Mouse (Mus musculus): ENCODE results near the gene Capn2. TPM values are rescaled to one million over a fixed set of nuclear protein-coding genes. Genes with fewer than 3 reads are reported as not detected.
A peak's percentile ranks its signal among the peaks of the same experiment; 100 is the strongest.

Gene Capn2
- polyA plus RNA-seq, 1 experiment from 2014 or later: 63.8 TPM

GRCm38 (mm10) chr1:182496685-182497084 is 20.7 kb downstream of the Capn2 start:
- Histone ChIP-seq H3K4me2 (no peak overlapping the region), H3K4me1 (peaks cover 10% of the 10 kb centered on the region), H3K27me3 (no peaks in the 10 kb centered on the region), H3K36me3 (ENCODE audit: poor library complexity, severe bottlenecking) (peaks cover 3% of the 10 kb centered on the region; the same call in 1 of the 2 replicates), H3K27ac (no peak overlapping the region), H3K9ac (no peak overlapping the region), H3K4me3 (no peak overlapping the region), H3K9me3 (replicated peaks) (no peaks in the 10 kb centered on the region)
- WGBS: 48% methylated on average over 6 of the region's 6 CpGs
- ATAC-seq: no peak

- ATAC-seq: no peak
- H3K27ac ChIP-seq: no peak overlapping the region
- WGBS: 78% methylated on average over 17 of the region's 17 CpGs
- peaks cover 17% of the 10 kb centered on the region for H3K4me1 ChIP-seq
- no peaks in the 10 kb centered on the region for H3K9me3 ChIP-seq (replicated peaks)
- peaks cover 16% of the 10 kb centered on the region; the same call in 1 of the 2 replicates for H3K36me3 ChIP-seq (ENCODE audit: poor library complexity, severe bottlenecking)
- H3K4me3 ChIP-seq: no peak overlapping the region
- H3K9ac ChIP-seq: no peak overlapping the region
- no peaks in the 10 kb centered on the region for H3K27me3 ChIP-seq
- H3K4me2 ChIP-seq: no peak overlapping the region
Measured at GRCm38 (mm10) chr1:182494285-182495145, 22.9 kb downstream of the Capn2 start.

- WGBS: 94% methylated on average over 6 of the region's 6 CpGs
- Histone ChIP-seq H3K9ac (no peak overlapping the region), H3K36me3 (ENCODE audit: poor library complexity, severe bottlenecking) (peaks cover 39% of the 10 kb centered on the region), H3K4me1 (peaks cover 17% of the 10 kb centered on the region), H3K4me2 (no peak overlapping the region), H3K27me3 (no peaks in the 10 kb centered on the region), H3K9me3 (replicated peaks) (no peaks in the 10 kb centered on the region), H3K27ac (no peak overlapping the region), H3K4me3 (no peak overlapping the region)
- ATAC-seq: no peak
Measured at GRCm38 (mm10) chr1:182491839-182492238, 25.6 kb downstream of the Capn2 start.

GRCm38 (mm10) chr1:182490568-182490967 is 26.8 kb downstream of the Capn2 start:
- ATAC-seq: no peak
- 77% methylated on average over 7 of the region's 7 CpGs for WGBS
- peak overlapping the region; percentile 61; the same call in 1 of the 2 replicates for H3K4me2 ChIP-seq

GRCm38 (mm10) chr1:182489803-182490452 is 27.5 kb downstream of the Capn2 start:
- Histone ChIP-seq H3K9me3 (replicated peaks) (no peaks in the 10 kb centered on the region), H3K27ac (peak overlapping the region; percentile 44; the same call in 1 of the 2 replicates), H3K4me1 (peaks cover 17% of the 10 kb centered on the region), H3K27me3 (no peaks in the 10 kb centered on the region), H3K4me3 (peak overlapping the region; percentile 24), H3K4me2 (peak overlapping the region; percentile 61), H3K36me3 (ENCODE audit: poor library complexity, severe bottlenecking) (peaks cover 55% of the 10 kb centered on the region), H3K9ac (no peak overlapping the region)
- WGBS: 12% methylated on average over 21 of the region's 21 CpGs
- ATAC-seq: peak; percentile 96

More at GRCm38 (mm10) chr1:182490568-182490967, 26.8 kb downstream of the Capn2 start:
- Histone ChIP-seq H3K27me3 (no peaks in the 10 kb centered on the region), H3K9me3 (replicated peaks) (no peaks in the 10 kb centered on the region), H3K4me3 (no peak overlapping the region), H3K9ac (no peak overlapping the region), H3K27ac (no peak overlapping the region), H3K4me1 (peaks cover 17% of the 10 kb centered on the region), H3K36me3 (ENCODE audit: poor library complexity, severe bottlenecking) (peaks cover 49% of the 10 kb centered on the region)

GRCm38 (mm10) chr1:182488503-182488902 is 28.9 kb downstream of the Capn2 start:
- H3K27me3 ChIP-seq: no peaks in the 10 kb centered on the region
- H3K36me3 ChIP-seq (ENCODE audit: poor library complexity, severe bottlenecking): peaks cover 69% of the 10 kb centered on the region
- ATAC-seq: no peak
- no peak overlapping the region for H3K4me2 ChIP-seq
- no peak overlapping the region for H3K27ac ChIP-seq
- 0 out of 2 replicates have a peak, but pooled peaks cover 7% of the 10 kb centered on the region for H3K4me1 ChIP-seq
- no peaks in the 10 kb centered on the region for H3K9me3 ChIP-seq (replicated peaks)
- 87% methylated on average over 10 of the region's 10 CpGs for WGBS
- H3K9ac ChIP-seq: no peak overlapping the region
- H3K4me3 ChIP-seq: no peak overlapping the region

GRCm38 (mm10) chr1:182483910-182484274 is 33.5 kb downstream of the Capn2 start:
- H3K9me3 ChIP-seq (replicated peaks): no peaks in the 10 kb centered on the region
- 90% methylated on average over 12 of the region's 12 CpGs for WGBS
- H3K4me2 ChIP-seq: no peak overlapping the region
- H3K9ac ChIP-seq: no peak overlapping the region
- peaks cover 89% of the 10 kb centered on the region for H3K36me3 ChIP-seq (ENCODE audit: poor library complexity, severe bottlenecking)
- no peak for ATAC-seq
- no peaks in the 10 kb centered on the region for H3K4me1 ChIP-seq
- no peak overlapping the region for H3K4me3 ChIP-seq
- no peak overlapping the region for H3K27ac ChIP-seq
- no peaks in the 10 kb centered on the region for H3K27me3 ChIP-seq

GRCm38 (mm10) chr1:182482991-182483909 is 34.2 kb downstream of the Capn2 start:
- Histone ChIP-seq H3K27me3 (no peaks in the 10 kb centered on the region), H3K4me2 (no peak overlapping the region), H3K4me3 (no peak overlapping the region), H3K4me1 (no peaks in the 10 kb centered on the region), H3K9me3 (replicated peaks) (no peaks in the 10 kb centered on the region), H3K9ac (no peak overlapping the region), H3K27ac (no peak overlapping the region), H3K36me3 (ENCODE audit: poor library complexity, severe bottlenecking) (peaks cover 87% of the 10 kb centered on the region)
- ATAC-seq: no peak
- 88% methylated on average over 14 of the region's 14 CpGs for WGBS

GRCm38 (mm10) chr1:182481646-182482295 is 35.6 kb downstream of the Capn2 start:
- Histone ChIP-seq H3K9me3 (replicated peaks) (no peaks in the 10 kb centered on the region), H3K4me2 (no peak overlapping the region), H3K9ac (no peak overlapping the region), H3K36me3 (ENCODE audit: poor library complexity, severe bottlenecking) (peaks cover 89% of the 10 kb centered on the region), H3K27me3 (no peaks in the 10 kb centered on the region), H3K27ac (no peak overlapping the region), H3K4me1 (no peaks in the 10 kb centered on the region), H3K4me3 (no peak overlapping the region)
- 94% methylated on average over 10 of the region's 10 CpGs for WGBS
- no peak for ATAC-seq

GRCm38 (mm10) chr1:182481138-182481537 is 36.3 kb downstream of the Capn2 start:
- Histone ChIP-seq H3K4me2 (no peak overlapping the region), H3K4me3 (no peak overlapping the region), H3K9me3 (replicated peaks) (no peaks in the 10 kb centered on the region), H3K4me1 (no peaks in the 10 kb centered on the region), H3K27me3 (no peaks in the 10 kb centered on the region), H3K9ac (no peak overlapping the region), H3K27ac (no peak overlapping the region), H3K36me3 (ENCODE audit: poor library complexity, severe bottlenecking) (peaks cover 85% of the 10 kb centered on the region)
- no peak for ATAC-seq
- WGBS: 97% methylated on average over 7 of the region's 7 CpGs

GRCm38 (mm10) chr1:182478935-182479334 is 38.5 kb downstream of the Capn2 start:
- no peak overlapping the region for H3K4me2 ChIP-seq
- no peak for ATAC-seq
- 91% methylated on average over 4 of the region's 4 CpGs for WGBS
- peaks cover 81% of the 10 kb centered on the region for H3K36me3 ChIP-seq (ENCODE audit: poor library complexity, severe bottlenecking)
- H3K9me3 ChIP-seq (replicated peaks): no peaks in the 10 kb centered on the region
- no peak overlapping the region for H3K27ac ChIP-seq
- H3K4me1 ChIP-seq: no peaks in the 10 kb centered on the region
- no peak overlapping the region for H3K4me3 ChIP-seq
- H3K9ac ChIP-seq: no peak overlapping the region
- H3K27me3 ChIP-seq: no peaks in the 10 kb centered on the region

Data from forebrain, embryonic 13.5 days (tissue).